Mouse (Mus musculus): ENCODE results near the gene Plekha4. TPM values are rescaled to one million over a fixed set of nuclear protein-coding genes. Genes with fewer than 3 reads are reported as not detected.
"Not testable (repeated sequence)": the region's sequence is repeated elsewhere in the genome, so short reads cannot be mapped to it uniquely, and the experiment has no call there.

Plekha4 gene
- polyA plus RNA-seq, 1 experiment from 2014 or later = 3.3 TPM

DNA sequence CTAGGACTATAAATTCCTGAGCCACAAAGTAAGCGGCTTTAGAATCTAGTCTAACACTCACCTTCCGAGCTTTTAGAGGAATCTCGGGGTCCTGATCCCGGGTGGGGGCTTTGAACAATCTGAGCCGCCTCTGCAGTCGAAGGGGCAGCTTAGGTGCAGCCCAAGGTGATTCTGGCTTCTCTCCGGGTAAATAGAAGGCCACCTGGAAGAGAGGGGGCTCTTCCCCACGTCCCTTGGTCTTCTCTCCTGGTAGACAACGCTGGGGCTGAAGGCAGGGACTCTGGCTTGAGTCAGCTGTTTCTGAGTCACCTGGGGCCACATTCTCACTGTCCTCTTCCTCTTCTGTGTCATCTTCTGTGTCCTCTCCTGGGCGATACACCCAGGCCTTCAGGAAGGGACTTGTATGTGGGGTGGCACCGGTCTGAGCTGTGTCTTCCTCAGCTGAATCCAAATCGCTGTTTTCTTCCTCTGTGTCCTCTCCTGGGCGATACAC is 2.4 kb upstream of the Plekha4 start:
- peaks cover 39% of the 10 kb centered on the region for H3K4me1 ChIP-seq
- H3K27me3 ChIP-seq = no peaks in the 10 kb centered on the region
- no peaks in the 10 kb centered on the region for H3K9me3 ChIP-seq
- H3K27ac ChIP-seq = no peak overlapping the region
- H3K36me3 ChIP-seq = peaks cover 4% of the 10 kb centered on the region; the same call in 1 of the 2 replicates
- no peak for ATAC-seq (ENCODE audit: borderline replicate concordance, extremely low read depth, low FRiP score, low TSS enrichment)
- H3K9ac ChIP-seq = no peak overlapping the region
- 0 out of 2 replicates have a peak overlapping the region, but pooled peaks have one; percentile 9 for H3K4me2 ChIP-seq
- WGBS = 81% methylated on average over 13 of the region's 13 CpGs
- 0 out of 2 replicates have a peak overlapping the region, but pooled peaks have one; percentile 8 for H3K4me3 ChIP-seq

DNA sequence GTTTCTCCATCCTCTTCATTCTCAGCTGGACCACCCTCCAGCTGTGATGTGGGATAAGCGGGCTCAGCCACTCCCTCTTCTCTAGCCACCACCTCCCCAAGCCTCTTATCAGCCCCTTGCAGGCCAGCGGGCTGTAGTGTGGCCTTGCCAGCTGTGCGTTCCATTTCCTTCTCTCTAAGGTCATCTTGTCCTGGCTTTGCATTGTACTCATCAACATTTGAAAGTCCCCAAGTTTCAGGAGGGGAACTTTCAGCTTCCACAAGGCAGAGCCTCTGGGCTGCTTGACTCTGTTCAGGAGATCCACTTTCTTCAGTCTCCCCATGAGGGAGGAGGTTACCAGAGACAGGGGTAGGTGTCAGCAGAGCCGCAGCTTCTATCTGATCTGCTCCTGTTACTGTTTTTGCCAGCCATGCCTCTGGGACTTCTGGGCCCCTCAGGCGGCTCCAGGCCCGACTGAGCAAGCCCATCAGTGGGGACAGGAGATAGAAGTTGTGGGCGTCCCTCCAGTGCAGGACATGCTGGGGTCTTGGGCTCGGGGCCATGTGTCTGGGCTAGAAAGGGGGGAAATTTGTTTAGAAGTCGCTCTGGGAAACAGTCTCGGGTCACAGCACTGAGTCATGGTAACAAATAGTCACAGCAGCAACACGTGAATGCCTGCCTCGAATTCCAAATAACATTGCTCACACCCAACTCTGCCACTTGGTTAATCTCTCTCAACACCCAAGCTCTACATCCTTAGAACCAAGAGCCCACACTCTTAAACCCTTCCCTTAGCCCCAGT is 1.1 kb upstream of the Plekha4 start:
- Histone ChIP-seq H3K4me1 (peaks cover 46% of the 10 kb centered on the region), H3K4me2 (peak overlapping the region; percentile 71), H3K9ac (peak overlapping the region; percentile 92), H3K36me3 (peaks cover 4% of the 10 kb centered on the region; the same call in 1 of the 2 replicates), H3K27me3 (no peaks in the 10 kb centered on the region), H3K9me3 (no peaks in the 10 kb centered on the region), H3K4me3 (peak overlapping the region; percentile 84), H3K27ac (peak overlapping the region; percentile 85)
- ATAC-seq (ENCODE audit: borderline replicate concordance, extremely low read depth, low FRiP score, low TSS enrichment) = no peak
- 9% methylated on average over 12 of the region's 12 CpGs for WGBS

DNA sequence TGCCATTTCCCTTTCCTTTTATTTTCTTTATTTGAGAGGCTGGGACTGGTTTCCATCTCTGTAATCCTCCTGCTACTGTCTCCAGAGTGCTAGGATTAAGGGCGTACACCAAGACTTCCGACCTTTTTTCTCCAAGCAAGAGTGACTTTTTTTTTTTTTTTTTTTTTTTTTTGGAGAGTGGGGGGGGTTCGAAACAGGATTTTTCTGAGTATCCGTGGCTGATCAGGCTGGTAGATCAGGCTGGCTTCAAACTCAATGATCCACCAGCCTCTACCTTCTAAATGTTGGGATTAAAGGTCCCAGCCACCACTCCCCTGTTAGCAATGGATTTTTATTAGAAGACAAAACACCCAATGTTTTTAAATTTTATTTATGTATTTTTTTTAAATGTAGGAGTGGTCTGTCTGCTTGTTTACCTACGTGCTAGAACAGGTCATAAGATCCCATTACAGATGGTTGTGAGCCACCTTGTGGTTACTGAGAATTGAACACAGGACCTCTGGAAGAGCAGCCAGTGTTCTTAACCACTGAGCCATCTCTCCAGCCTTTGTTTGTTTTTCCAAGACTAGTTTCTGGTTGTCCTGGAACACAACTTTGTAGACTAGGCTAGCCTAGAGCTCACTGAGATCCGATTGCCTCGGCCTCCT is 467 bp downstream of the Plekha4 start:
- peak overlapping the region; percentile 92 for H3K9ac ChIP-seq
- H3K4me1 ChIP-seq = peaks cover 50% of the 10 kb centered on the region
- no peaks in the 10 kb centered on the region for H3K27me3 ChIP-seq
- H3K36me3 ChIP-seq = peaks cover 4% of the 10 kb centered on the region; the same call in 1 of the 2 replicates
- H3K4me2 ChIP-seq = peak overlapping the region; percentile 71
- 18% methylated on average over 7 of the region's 7 CpGs for WGBS
- peak overlapping the region; percentile 84 for H3K4me3 ChIP-seq
- ATAC-seq (ENCODE audit: borderline replicate concordance, extremely low read depth, low FRiP score, low TSS enrichment) = no peak
- H3K27ac ChIP-seq = peak overlapping the region; percentile 85
- H3K9me3 ChIP-seq = no peaks in the 10 kb centered on the region

DNA sequence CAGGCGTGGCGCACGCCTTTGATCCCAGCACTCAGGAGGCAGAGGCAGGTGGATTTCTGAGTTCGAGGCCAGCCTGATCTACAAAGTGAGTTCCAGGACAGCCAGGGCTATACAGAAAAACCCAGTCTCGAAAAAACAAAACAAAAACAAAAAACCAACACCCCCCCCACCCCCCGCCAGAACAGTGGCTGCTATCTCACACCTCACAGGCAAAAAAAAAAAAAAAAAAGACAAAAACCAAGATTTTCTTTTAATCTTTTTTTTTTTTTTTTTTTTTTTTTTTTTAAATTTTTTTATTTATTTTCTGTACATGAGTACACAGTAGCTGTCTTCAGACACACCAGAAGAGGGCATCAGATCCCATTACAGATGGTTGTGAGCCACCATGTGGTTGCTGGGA is 1.0 kb downstream of the Plekha4 start:
- H3K4me3 ChIP-seq = 0 out of 2 replicates have a peak overlapping the region, but pooled peaks have one; percentile 84
- H3K4me1 ChIP-seq = peaks cover 48% of the 10 kb centered on the region
- not testable (repeated sequence) for H3K9me3 ChIP-seq; H3K27me3 ChIP-seq; H3K9ac ChIP-seq; ATAC-seq (ENCODE audit: borderline replicate concordance, extremely low read depth, low FRiP score, low TSS enrichment); H3K36me3 ChIP-seq; H3K4me2 ChIP-seq
- peak overlapping the region; percentile 85; the same call in 1 of the 2 replicates for H3K27ac ChIP-seq
- 91% methylated on average over 6 of the region's 6 CpGs for WGBS

DNA sequence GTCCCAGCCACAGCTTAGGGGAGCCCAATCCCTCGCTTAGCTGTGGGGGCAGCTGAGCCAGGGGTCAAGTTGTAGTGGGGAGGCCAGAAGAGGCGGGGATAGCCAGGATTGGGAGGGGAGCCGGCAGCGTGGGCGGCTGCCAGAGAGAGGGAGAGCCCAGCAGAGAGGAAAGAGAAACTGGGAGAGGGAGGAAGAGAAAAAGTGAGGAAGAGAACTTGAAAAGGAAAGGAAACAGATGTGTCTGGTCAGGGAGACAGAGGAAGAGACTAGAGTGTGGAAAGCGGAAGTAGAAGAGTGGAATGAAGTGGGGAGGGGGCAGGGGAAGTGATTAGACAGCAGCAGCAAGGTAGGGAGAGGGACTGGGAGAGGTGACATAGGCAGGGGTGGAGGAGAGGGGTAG is 3.3 kb downstream of the Plekha4 start:
- Histone ChIP-seq H3K27ac (peak overlapping the region; percentile 19; the same call in 1 of the 2 replicates), H3K9ac (no peak overlapping the region), H3K27me3 (no peaks in the 10 kb centered on the region), H3K4me2 (peak overlapping the region; percentile 1; the same call in 1 of the 2 replicates), H3K4me1 (peaks cover 30% of the 10 kb centered on the region), H3K9me3 (no peaks in the 10 kb centered on the region), H3K4me3 (no peak overlapping the region), H3K36me3 (no peaks in the 10 kb centered on the region)
- WGBS = 8% methylated on average over 6 of the region's 6 CpGs
- no peak for ATAC-seq (ENCODE audit: borderline replicate concordance, extremely low read depth, low FRiP score, low TSS enrichment)

DNA sequence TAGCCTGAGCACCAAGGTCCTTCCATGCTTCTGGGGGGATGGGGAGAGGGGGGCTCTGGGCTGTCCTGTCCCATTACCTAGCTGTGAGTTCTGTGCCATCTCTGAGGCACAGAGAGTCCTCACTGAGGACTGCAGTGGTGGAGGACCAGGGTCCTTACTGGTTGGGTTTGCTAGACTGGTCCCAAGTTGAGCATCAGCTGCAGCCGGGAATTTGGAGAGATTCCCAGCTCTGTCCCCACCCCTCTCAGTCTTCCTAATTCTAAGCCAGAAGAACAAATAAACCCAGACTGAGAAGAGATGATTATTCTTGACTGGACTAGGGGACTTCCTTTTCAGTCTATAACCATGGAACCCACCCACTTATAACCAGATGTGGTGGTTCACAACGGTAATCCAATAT is 4.5 kb downstream of the Plekha4 start:
- H3K9ac ChIP-seq = no peak overlapping the region; the same call in 1 of the 2 replicates
- no peak for ATAC-seq (ENCODE audit: borderline replicate concordance, extremely low read depth, low FRiP score, low TSS enrichment)
- WGBS = 46% methylated on average over 2 of the region's 2 CpGs

DNA sequence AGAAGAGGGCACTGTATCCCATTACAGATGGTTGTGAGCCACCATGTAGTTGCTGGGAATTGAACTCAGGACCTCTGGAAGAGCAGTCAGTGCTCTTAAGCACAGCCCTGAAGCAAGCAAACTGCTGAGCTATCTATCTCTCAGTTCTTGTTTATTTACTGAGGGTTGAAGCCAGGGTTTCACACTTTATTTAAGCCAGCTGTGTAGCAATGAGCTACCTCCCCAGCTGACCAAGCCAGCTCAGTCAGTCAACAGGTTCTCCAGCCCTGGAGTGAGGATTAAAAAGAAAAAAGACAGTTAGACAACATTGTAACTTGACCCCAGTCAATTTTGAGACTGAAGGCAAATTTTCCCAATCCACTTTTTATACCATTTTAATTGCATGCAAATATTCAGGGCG is 9.5 kb downstream of the Plekha4 start:
- H3K9ac ChIP-seq = no peak overlapping the region
- ATAC-seq (ENCODE audit: borderline replicate concordance, extremely low read depth, low FRiP score, low TSS enrichment) = no peak
- H3K4me1 ChIP-seq = peaks cover 11% of the 10 kb centered on the region
- no peaks in the 10 kb centered on the region for H3K36me3 ChIP-seq
- H3K4me3 ChIP-seq = no peak overlapping the region
- no peaks in the 10 kb centered on the region for H3K27me3 ChIP-seq
- no peaks in the 10 kb centered on the region for H3K9me3 ChIP-seq
- WGBS = 60% methylated on average over 1 of the region's 1 CpGs
- H3K4me2 ChIP-seq = no peak overlapping the region
- H3K27ac ChIP-seq = no peak overlapping the region

More for the DNA sequence above, 4.5 kb downstream of the Plekha4 start:
- H3K9me3 ChIP-seq = no peaks in the 10 kb centered on the region
- no peaks in the 10 kb centered on the region for H3K36me3 ChIP-seq
- no peaks in the 10 kb centered on the region for H3K27me3 ChIP-seq
- no peak overlapping the region for H3K27ac ChIP-seq
- H3K4me2 ChIP-seq = no peak overlapping the region
- H3K4me3 ChIP-seq = no peak overlapping the region
- H3K4me1 ChIP-seq = peaks cover 20% of the 10 kb centered on the region

DNA sequence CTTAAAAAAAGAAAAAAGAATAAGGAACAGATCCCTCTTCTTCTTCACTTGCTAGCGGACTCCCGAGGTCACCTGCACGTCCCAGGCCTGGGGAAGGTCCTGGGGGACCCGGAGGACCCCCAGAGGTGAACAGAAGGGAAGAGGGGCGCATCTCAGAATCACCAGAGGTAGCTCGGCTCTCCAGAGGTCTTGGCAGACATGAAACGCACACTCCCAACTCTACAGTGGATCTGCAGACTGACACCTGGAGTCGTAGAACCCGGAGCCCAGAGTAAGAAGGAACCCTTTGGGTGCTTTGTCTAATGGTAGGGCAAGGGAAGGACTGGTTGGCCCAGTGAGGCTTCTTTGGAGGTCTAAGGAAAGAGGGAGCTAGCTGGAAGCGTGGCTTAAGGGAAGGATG is 11.5 kb downstream of the Plekha4 start:
- Histone ChIP-seq H3K27me3 (no peaks in the 10 kb centered on the region), H3K4me3 (peak overlapping the region; percentile 52), H3K9me3 (no peaks in the 10 kb centered on the region), H3K27ac (no peak overlapping the region), H3K9ac (peak overlapping the region; percentile 48), H3K36me3 (no peaks in the 10 kb centered on the region), H3K4me2 (peak overlapping the region; percentile 85), H3K4me1 (peaks cover 8% of the 10 kb centered on the region)
- no peak for ATAC-seq (ENCODE audit: borderline replicate concordance, extremely low read depth, low FRiP score, low TSS enrichment)
- WGBS = 79% methylated on average over 10 of the region's 10 CpGs

DNA sequence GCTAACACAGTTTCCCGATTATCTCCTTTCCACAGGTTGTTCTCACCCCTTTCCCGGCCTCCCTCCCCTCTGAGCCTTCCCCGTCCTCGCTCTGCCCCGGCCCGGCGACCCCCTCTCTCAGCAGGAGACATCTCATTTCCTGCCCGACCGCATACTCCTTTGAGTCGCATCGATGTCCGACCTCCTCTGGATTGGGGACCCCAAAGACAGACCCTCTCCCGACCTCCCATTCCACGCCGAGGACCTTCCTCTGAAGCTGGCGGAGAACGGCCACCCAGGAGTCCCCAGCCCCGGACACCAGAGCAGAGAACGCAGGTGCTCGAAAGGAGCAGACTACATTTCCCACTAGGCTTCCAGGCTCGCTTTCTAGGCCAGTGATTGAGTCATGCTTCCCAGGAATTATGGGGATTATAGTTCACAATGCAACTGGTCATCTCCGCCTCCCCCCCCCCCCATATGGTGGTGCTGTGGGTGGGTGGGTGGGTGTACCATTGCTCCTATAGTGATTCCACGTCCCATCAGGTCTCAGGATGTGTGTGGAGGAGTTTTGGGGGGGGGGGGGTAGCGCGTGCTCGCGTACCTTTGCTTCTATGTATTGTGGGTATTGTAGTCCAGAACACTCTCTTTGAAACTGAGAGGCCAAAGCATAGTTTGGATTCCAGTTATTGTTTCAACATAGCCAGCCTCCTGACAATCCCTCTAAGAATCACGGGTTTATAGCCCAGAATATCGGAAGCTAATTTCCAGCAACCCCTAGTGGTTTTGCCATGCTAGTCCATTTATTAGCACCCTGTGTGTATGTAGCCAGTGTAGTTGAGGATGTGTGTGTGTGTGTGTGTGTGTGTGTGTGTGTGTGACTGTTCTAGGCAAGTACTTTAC is 12.3 kb downstream of the Plekha4 start:
- Histone ChIP-seq H3K27ac (no peak overlapping the region), H3K4me3 (peak overlapping the region; percentile 52), H3K36me3 (no peaks in the 10 kb centered on the region), H3K4me2 (peak overlapping the region; percentile 85), H3K27me3 (no peaks in the 10 kb centered on the region), H3K9ac (peak overlapping the region; percentile 48), H3K9me3 (no peaks in the 10 kb centered on the region), H3K4me1 (peaks cover 8% of the 10 kb centered on the region)
- WGBS = 4% methylated on average over 28 of the region's 29 CpGs
- ATAC-seq (ENCODE audit: borderline replicate concordance, extremely low read depth, low FRiP score, low TSS enrichment) = peak; percentile 72

DNA sequence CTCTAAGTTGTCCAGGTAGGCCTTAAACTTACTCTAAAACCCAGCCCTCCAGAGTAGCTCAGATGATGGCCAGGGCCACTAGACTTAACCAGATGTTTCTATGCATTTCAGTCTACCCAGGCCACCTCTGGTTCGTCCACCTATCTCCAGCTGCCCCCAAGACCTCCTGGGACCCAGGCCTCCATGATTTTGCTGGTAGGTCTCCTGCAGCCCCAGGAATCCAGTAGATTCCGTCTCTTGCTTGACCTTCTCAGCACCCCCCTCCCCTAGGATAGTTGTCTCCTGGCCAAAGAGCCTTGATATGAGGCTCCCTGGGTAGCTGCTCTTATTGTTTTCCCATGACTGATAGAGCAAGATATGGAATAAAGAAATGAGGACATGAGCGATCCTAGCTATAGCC is 13.0 kb downstream of the Plekha4 start:
- Histone ChIP-seq H3K4me2 (no peak overlapping the region), H3K4me3 (no peak overlapping the region), H3K4me1 (peaks cover 8% of the 10 kb centered on the region), H3K36me3 (no peaks in the 10 kb centered on the region), H3K27ac (no peak overlapping the region), H3K9ac (no peak overlapping the region), H3K27me3 (no peaks in the 10 kb centered on the region), H3K9me3 (no peaks in the 10 kb centered on the region)
- ATAC-seq (ENCODE audit: borderline replicate concordance, extremely low read depth, low FRiP score, low TSS enrichment) = no peak
- WGBS = 85% methylated on average over 3 of the region's 3 CpGs

DNA sequence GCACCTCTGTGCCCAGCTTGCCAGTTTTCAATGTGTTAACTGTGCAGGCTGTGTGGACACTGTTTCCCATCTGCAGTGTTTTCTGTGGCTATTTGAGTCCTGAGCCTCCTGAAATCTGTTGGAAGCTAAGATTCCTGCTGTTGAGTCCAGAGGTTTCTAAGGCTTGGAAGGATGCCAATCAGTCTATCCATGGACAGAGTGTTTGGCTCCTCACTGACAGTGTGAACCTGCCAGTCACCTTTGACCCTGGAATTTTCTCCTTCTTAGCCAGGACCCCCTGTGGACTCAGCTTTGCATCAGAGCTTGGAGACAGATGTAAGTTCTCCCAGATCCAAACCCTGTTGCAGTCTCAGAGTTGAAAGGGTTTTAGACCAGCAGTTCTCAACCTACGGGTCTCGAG is 14.1 kb downstream of the Plekha4 start:
- no peak for ATAC-seq (ENCODE audit: borderline replicate concordance, extremely low read depth, low FRiP score, low TSS enrichment)
- 58% methylated on average over 2 of the region's 2 CpGs for whole genome bisulfite sequencing
- peaks cover 8% of the 10 kb centered on the region for H3K4me1 ChIP-seq

More for the DNA sequence above, 14.1 kb downstream of the Plekha4 start:
- Histone ChIP-seq H3K4me3 (no peak overlapping the region), H3K9me3 (no peaks in the 10 kb centered on the region; the same call in 1 of the 2 replicates), H3K4me2 (no peak overlapping the region), H3K27ac (no peak overlapping the region), H3K9ac (no peak overlapping the region), H3K27me3 (no peaks in the 10 kb centered on the region), H3K36me3 (no peaks in the 10 kb centered on the region)
